Mouse (Mus musculus): ENCODE measurements around the gene Pcnx3.

DNA sequence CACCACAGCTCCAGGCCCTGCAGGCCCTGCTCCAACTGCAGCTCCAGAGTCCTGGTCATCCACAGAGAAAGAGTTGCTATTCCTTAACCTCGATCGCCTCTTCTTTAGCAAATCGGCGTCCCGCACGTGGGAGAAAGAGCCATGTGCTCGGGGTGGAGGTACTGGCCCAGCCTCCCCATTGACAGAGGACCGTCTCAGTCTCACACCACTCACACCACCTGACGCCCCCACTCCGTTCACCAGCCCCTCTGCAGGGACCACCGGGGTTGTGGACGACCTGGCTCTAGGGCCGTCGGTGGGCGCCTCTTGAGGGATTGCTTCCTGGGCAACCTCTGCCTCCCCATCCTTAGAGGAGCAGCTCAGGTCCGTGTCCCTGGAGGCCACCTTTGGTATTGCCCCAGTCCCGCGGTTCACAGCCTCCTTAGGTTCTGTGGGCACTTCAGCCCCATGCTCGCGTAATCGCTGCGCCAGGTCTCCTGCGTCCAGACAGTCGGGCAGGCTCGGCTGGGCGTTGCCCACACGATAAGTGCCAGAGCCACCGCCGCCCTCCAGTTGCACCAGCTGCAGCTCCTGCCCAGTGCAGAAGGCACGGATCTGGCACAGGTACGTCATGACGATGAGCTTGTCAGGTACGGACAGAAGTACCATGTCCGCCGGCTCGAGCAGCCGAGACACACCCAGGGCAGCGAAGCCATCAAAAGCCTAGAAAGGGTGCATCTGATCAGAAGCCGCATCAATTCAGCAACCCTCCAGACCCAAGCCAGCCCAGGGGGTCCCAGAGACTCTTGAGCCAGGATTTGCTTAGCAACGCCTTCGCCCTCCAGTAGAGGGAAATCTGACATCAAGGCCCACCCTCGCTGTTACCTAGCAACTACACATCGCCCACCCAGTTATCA is 27.3 kb upstream of the Pcnx3 start:
- TF ChIP-seq CTCF (IDR thresholded peaks at IDR 0.05; ENCODE audit: low read depth, low read length) (no peak), POLR2A (IDR thresholded peaks at IDR 0.05; ENCODE audit: insufficient read depth, low read length) (no peak)
